Mouse (Mus musculus): ENCODE results near the gene Tom1.

Tom1 gene

GRCm38 (mm10) chr8:75033511-75034243, at the start of gene Tom1:
Tom1 (plus strand) TSS chr8:75033705.
- peak; percentile 98 to 99 for DNase-seq

GRCm38 (mm10) chr8:74987436-74987835, 46.1 kb upstream of the Tom1 start:
- no peak for DNase-seq

- peak; percentile 11 to 19 for DNase-seq
Measured at GRCm38 (mm10) chr8:74990021-74990420, 43.5 kb upstream of the Tom1 start.

GRCm38 (mm10) chr8:74993081-74993474, 40.4 kb upstream of the Tom1 start, which contains the start of gene Hmgxb4:
Hmgxb4 (plus strand) TSS chr8:74993356.
- no peak for DNase-seq

- peak; percentile 90 to 92 for DNase-seq
Measured at GRCm38 (mm10) chr8:74993475-74994451, 39.7 kb upstream of the Tom1 start.

- DNase-seq: peak; percentile 22 to 25
Measured at GRCm38 (mm10) chr8:74994540-74994939, 39.0 kb upstream of the Tom1 start.

- DNase-seq: no peak
Measured at GRCm38 (mm10) chr8:75000431-75000830, 33.1 kb upstream of the Tom1 start.

- DNase-seq: no peak
Measured at GRCm38 (mm10) chr8:75008826-75009225, 24.7 kb upstream of the Tom1 start.

GRCm38 (mm10) chr8:75013557-75013956, 19.9 kb upstream of the Tom1 start:
- no peak for DNase-seq

GRCm38 (mm10) chr8:75013964-75014363, 19.5 kb upstream of the Tom1 start:
- no peak for DNase-seq

GRCm38 (mm10) chr8:75015981-75016380, 17.5 kb upstream of the Tom1 start:
- DNase-seq: no peak

- no peak for DNase-seq
Measured at GRCm38 (mm10) chr8:75016422-75016821, 17.1 kb upstream of the Tom1 start.

GRCm38 (mm10) chr8:75018274-75018972, 15.1 kb upstream of the Tom1 start:
- no peak for DNase-seq

GRCm38 (mm10) chr8:75023660-75024316, 9.7 kb upstream of the Tom1 start:
- DNase-seq: no peak

GRCm38 (mm10) chr8:75025809-75026208, 7.7 kb upstream of the Tom1 start:
- no peak for DNase-seq

- no peak for DNase-seq
Measured at GRCm38 (mm10) chr8:75030453-75031024, 3.0 kb upstream of the Tom1 start.

GRCm38 (mm10) chr8:75032961-75033360, 544 bp upstream of the Tom1 start:
- no peak for DNase-seq

- no peak for DNase-seq
Measured at GRCm38 (mm10) chr8:75034285-75034684, 780 bp downstream of the Tom1 start.

GRCm38 (mm10) chr8:75035640-75036039, 2.1 kb downstream of the Tom1 start:
- DNase-seq: peak in 1 of 2 experiments; percentile 35

- no peak for DNase-seq
Measured at GRCm38 (mm10) chr8:75038497-75038896, 5.0 kb downstream of the Tom1 start.

GRCm38 (mm10) chr8:75039754-75040153, 6.2 kb downstream of the Tom1 start:
- DNase-seq: no peak

GRCm38 (mm10) chr8:75042171-75042570, 8.7 kb downstream of the Tom1 start:
- DNase-seq: peak; percentile 33 to 36

Measured in cerebellum, postnatal 10 days (tissue).